ENCODE assay signal across 10 mouse cellular contexts in the genomic region with DNA sequence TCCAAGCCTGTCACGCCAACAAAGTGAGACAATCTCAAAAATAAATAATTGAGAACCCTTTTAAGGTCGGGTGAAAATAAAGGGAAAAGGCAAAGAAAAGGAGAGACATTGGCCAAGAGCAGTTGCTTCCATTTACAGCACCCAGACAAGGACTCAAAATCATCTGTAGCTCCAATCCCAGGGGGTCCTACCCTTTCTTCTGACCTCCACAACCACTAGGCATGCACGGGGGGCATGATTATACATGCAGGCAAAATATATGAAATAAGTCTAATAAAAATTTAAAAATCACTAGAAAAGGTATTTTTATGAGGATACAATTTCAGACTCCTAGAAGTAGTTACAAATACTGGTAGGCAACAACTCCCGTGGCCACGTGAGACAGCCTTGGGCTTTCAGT. TPM values are rescaled to one million over a fixed set of nuclear protein-coding genes. Genes with fewer than 3 reads are reported as not detected.
DNase-seq lines count a peak whose midpoint lies in the region; ATAC-seq and TF ChIP-seq lines count a peak whose summit lies in the region.
"Had no signal": no experiment of that assay in that cellular context is flagged by ENCODE, and none has a peak within 500 bp of the region (broad histone marks: within the 10 kb centered on the region; RNA-seq: fewer than 3 reads in every experiment).

No protein-coding gene starts in this region.

- peak overlapping the region; percentile 71 for H3K4me2 ChIP-seq in lung, embryonic 15.5 days
- peak overlapping the region; percentile 67 for H3K4me2 ChIP-seq in embryonic facial prominence, embryonic 15.5 days (replicated peaks)
- peak overlapping the region; percentile 77 for H3K4me2 ChIP-seq in intestine, postnatal 0 days (replicated peaks; ENCODE audit: low read depth)
- H3K4me2 ChIP-seq in neural tube, embryonic 14.5 days (ENCODE audit: low read depth, low read length): peak overlapping the region; percentile 73

- H3K9ac ChIP-seq in lung, embryonic 15.5 days: peak overlapping the region; percentile 54; the same call in 1 of the 2 replicates
- peak overlapping the region; percentile 33; the same call in 1 of the 2 replicates for H3K9ac ChIP-seq in embryonic facial prominence, embryonic 15.5 days
- peak overlapping the region; percentile 60 for H3K9ac ChIP-seq in intestine, postnatal 0 days (ENCODE audit: low read depth, low read length)
- no peak overlapping the region for H3K9ac ChIP-seq in neural tube, embryonic 14.5 days (replicated peaks; ENCODE audit: low read depth, low read length)

- H3K27ac ChIP-seq in lung, embryonic 15.5 days: peak overlapping the region; percentile 44
- 0 out of 2 replicates have a peak overlapping the region, but pooled peaks have one; percentile 22 for H3K27ac ChIP-seq in embryonic facial prominence, embryonic 15.5 days (replicated peaks)
- no peak overlapping the region for H3K27ac ChIP-seq in intestine, postnatal 0 days (ENCODE audit: low read depth, low read length)
- H3K27ac ChIP-seq in neural tube, embryonic 14.5 days (ENCODE audit: low read depth, low read length): no peak overlapping the region

- 49% methylated on average over 5 of the region's 5 CpGs for WGBS in lung, embryonic 15.5 days
- WGBS in embryonic facial prominence, embryonic 15.5 days: 52% methylated on average over 5 of the region's 5 CpGs
- 41% methylated on average over 5 of the region's 5 CpGs for WGBS in intestine, postnatal 0 days
- 49% methylated on average over 5 of the region's 5 CpGs for WGBS in neural tube, embryonic 14.5 days

- H3K4me3 ChIP-seq in lung, embryonic 15.5 days: peak overlapping the region; percentile 72
- peak overlapping the region; percentile 66 for H3K4me3 ChIP-seq in embryonic facial prominence, embryonic 15.5 days (replicated peaks)
- peak overlapping the region; percentile 63 for H3K4me3 ChIP-seq in intestine, postnatal 0 days (ENCODE audit: low read depth, low read length)
- H3K4me3 ChIP-seq in neural tube, embryonic 14.5 days (ENCODE audit: low read depth, low read length): peak overlapping the region; percentile 58

- DNase-seq in lung, adult 18-20 months: no peak
- DNase-seq in adrenal gland, adult 18-20 months (ENCODE audit: low spot score in 2 of 2): no peak
- DNase-seq in cerebellum, adult 11-12 months: no peak

- peaks cover 5% of the 10 kb centered on the region; the same call in 1 of the 2 replicates for H3K4me1 ChIP-seq in lung, embryonic 15.5 days
- peaks cover 5% of the 10 kb centered on the region; the same call in 1 of the 2 replicates for H3K4me1 ChIP-seq in embryonic facial prominence, embryonic 15.5 days
- no peaks in the 10 kb centered on the region for H3K4me1 ChIP-seq in intestine, postnatal 0 days (replicated peaks; ENCODE audit: control insufficient read depth, insufficient read depth, low read length)
- H3K4me1 ChIP-seq in neural tube, embryonic 14.5 days (ENCODE audit: control insufficient read depth, insufficient read depth, low read length): 0 out of 2 replicates have a peak, but pooled peaks cover 10% of the 10 kb centered on the region

- TF ChIP-seq CTCF in intestine, postnatal 0 days (IDR thresholded peaks at IDR 0.05; ENCODE audit: low read depth): no peak

- no peaks in the 10 kb centered on the region for H3K27me3 ChIP-seq in lung, embryonic 15.5 days
- H3K27me3 ChIP-seq in embryonic facial prominence, embryonic 15.5 days: no peaks in the 10 kb centered on the region
- no peaks in the 10 kb centered on the region for H3K27me3 ChIP-seq in intestine, postnatal 0 days (replicated peaks; ENCODE audit: control insufficient read depth, insufficient read depth, low read length)
- no peaks in the 10 kb centered on the region for H3K27me3 ChIP-seq in neural tube, embryonic 14.5 days (ENCODE audit: control insufficient read depth, insufficient read depth, low read length)

- no peaks in the 10 kb centered on the region for H3K9me3 ChIP-seq in lung, embryonic 15.5 days
- H3K9me3 ChIP-seq in embryonic facial prominence, embryonic 15.5 days (replicated peaks): no peaks in the 10 kb centered on the region
- no peaks in the 10 kb centered on the region for H3K9me3 ChIP-seq in intestine, postnatal 0 days (ENCODE audit: control insufficient read depth)
- H3K9me3 ChIP-seq in neural tube, embryonic 14.5 days (ENCODE audit: control insufficient read depth, low read length): no peaks in the 10 kb centered on the region

- H3K36me3 ChIP-seq in lung, embryonic 15.5 days: no peaks in the 10 kb centered on the region
- no peaks in the 10 kb centered on the region for H3K36me3 ChIP-seq in embryonic facial prominence, embryonic 15.5 days
- no peaks in the 10 kb centered on the region for H3K36me3 ChIP-seq in intestine, postnatal 0 days (ENCODE audit: control insufficient read depth, insufficient read depth)
- H3K36me3 ChIP-seq in neural tube, embryonic 14.5 days (ENCODE audit: control insufficient read depth, insufficient read depth, low read length): no peaks in the 10 kb centered on the region

- no peak for ATAC-seq in lung, embryonic 15.5 days (ENCODE audit: borderline replicate concordance, extremely low read depth, low FRiP score, low TSS enrichment)
- peak; percentile 21; the same call in 1 of the 2 replicates for ATAC-seq in embryonic facial prominence, embryonic 15.5 days (ENCODE audit: insufficient number of reproducible peaks, low FRiP score, low TSS enrichment, low read depth)
- no peak for ATAC-seq in intestine, postnatal 0 days
- ATAC-seq in neural tube, embryonic 14.5 days (ENCODE audit: low read depth): peak; percentile 57
- no peak for ATAC-seq in granulocyte monocyte progenitor cell, adult 5-6 weeks (replicated peaks; ENCODE audit: poor library complexity, severe bottlenecking)

RNA-seq across cellular contexts. Expression of gene 2610021A01Rik, which starts 0.4 kb away (rescaled TPM):
- 10.7 and 12.0 TPM in 2 replicates for polyA plus RNA-seq in lung, embryonic 15.5 days (2015; fragmentation: Nextera tagmentation; extraction: Ambion mirVana)
- polyA plus RNA-seq in embryonic facial prominence, embryonic 15.5 days (2015; fragmentation: Nextera tagmentation; extraction: Ambion mirVana): 10.2 and 11.2 TPM in 2 replicates
- 4.4 and 4.6 TPM in 2 replicates for polyA plus RNA-seq in intestine, postnatal 0 days (2015; fragmentation: Nextera tagmentation; extraction: Ambion mirVana)
- polyA plus RNA-seq in neural tube, embryonic 14.5 days (2014; fragmentation: Nextera tagmentation; extraction: Ambion mirVana): 19.0 and 21.2 TPM in 2 replicates
- 26.0 and 27.4 TPM in 2 replicates for total RNA-seq in granulocyte monocyte progenitor cell, adult 5-6 weeks (2014; fragmentation: Nextera tagmentation)
- total RNA-seq in granulocyte monocyte progenitor cell, adult 5-6 weeks (2017): 25.9 and 27.7 TPM in 2 replicates
- 10 to 100 TPM; 13.1 to 15.4 TPM for total RNA-seq in adrenal gland, adult 18-20 months (2021)

RNA-seq across cellular contexts. Expression of gene Gm6871, which starts 25.2 kb away (rescaled TPM):
- not detected in 2 replicates for polyA plus RNA-seq in lung, embryonic 15.5 days (2015; fragmentation: Nextera tagmentation; extraction: Ambion mirVana)
- polyA plus RNA-seq in embryonic facial prominence, embryonic 15.5 days (2015; fragmentation: Nextera tagmentation; extraction: Ambion mirVana): not detected in 2 replicates
- not detected in 2 replicates for polyA plus RNA-seq in intestine, postnatal 0 days (2015; fragmentation: Nextera tagmentation; extraction: Ambion mirVana)
- not detected in 2 replicates for polyA plus RNA-seq in neural tube, embryonic 14.5 days (2014; fragmentation: Nextera tagmentation; extraction: Ambion mirVana)
- total RNA-seq in granulocyte monocyte progenitor cell, adult 5-6 weeks (2014; fragmentation: Nextera tagmentation): not detected in 2 replicates
- not detected in 2 replicates for total RNA-seq in granulocyte monocyte progenitor cell, adult 5-6 weeks (2017)
- not detected for total RNA-seq in adrenal gland, adult 18-20 months (2021)
- total RNA-seq: layer of hippocampus, adult 8-10 months had no signal
- polyA plus RNA-seq: brain, embryonic 14.5 days had no signal

RNA-seq across cellular contexts. Expression of gene Zfp788, which starts 34.4 kb away (rescaled TPM):
- 10.1 and 10.8 TPM in 2 replicates for polyA plus RNA-seq in lung, embryonic 15.5 days (2015; fragmentation: Nextera tagmentation; extraction: Ambion mirVana)
- polyA plus RNA-seq in embryonic facial prominence, embryonic 15.5 days (2015; fragmentation: Nextera tagmentation; extraction: Ambion mirVana): 10.4 and 10.8 TPM in 2 replicates
- 4.4 and 4.8 TPM in 2 replicates for polyA plus RNA-seq in intestine, postnatal 0 days (2015; fragmentation: Nextera tagmentation; extraction: Ambion mirVana)
- polyA plus RNA-seq in neural tube, embryonic 14.5 days (2014; fragmentation: Nextera tagmentation; extraction: Ambion mirVana): 36.2 and 36.6 TPM in 2 replicates
- 15.0 and 22.6 TPM in 2 replicates for total RNA-seq in granulocyte monocyte progenitor cell, adult 5-6 weeks (2014; fragmentation: Nextera tagmentation)
- total RNA-seq in granulocyte monocyte progenitor cell, adult 5-6 weeks (2017): 9.2 and 10.6 TPM in 2 replicates
- total RNA-seq in adrenal gland, adult 18-20 months (2021): 10 to 100 TPM; 10.4 to 10.8 TPM

Comparison
In these comparisons a context has a peak if more than half of its experiments do, and no peak if none do; other contexts are left out.
1. ATAC-seq: peak in embryonic facial prominence, embryonic 15.5 days (single experiment) and neural tube, embryonic 14.5 days (single experiment); none in lung, embryonic 15.5 days (single experiment), intestine, postnatal 0 days (single experiment) and granulocyte monocyte progenitor cell, adult 5-6 weeks (single experiment).
2. H3K27ac ChIP-seq: peak in lung, embryonic 15.5 days (single experiment) and embryonic facial prominence, embryonic 15.5 days (single experiment); none in intestine, postnatal 0 days (single experiment) and neural tube, embryonic 14.5 days (single experiment).
3. Peak in every context shown above with its lines, with median percentiles within 50 percentile points of each other: H3K4me2 ChIP-seq and H3K4me3 ChIP-seq.